Mouse (Mus musculus): ENCODE results near the gene Adprhl1. TPM values are rescaled to one million over a fixed set of nuclear protein-coding genes. Genes with fewer than 3 reads are reported as not detected.
A peak's percentile ranks its signal among the peaks of the same experiment; 100 is the strongest.

The Adprhl1 gene
- 0.10 and 0.31 TPM in 2 replicates for polyA plus RNA-seq (2016; fragmentation: Nextera tagmentation; extraction: Ambion mirVana)

DNA sequence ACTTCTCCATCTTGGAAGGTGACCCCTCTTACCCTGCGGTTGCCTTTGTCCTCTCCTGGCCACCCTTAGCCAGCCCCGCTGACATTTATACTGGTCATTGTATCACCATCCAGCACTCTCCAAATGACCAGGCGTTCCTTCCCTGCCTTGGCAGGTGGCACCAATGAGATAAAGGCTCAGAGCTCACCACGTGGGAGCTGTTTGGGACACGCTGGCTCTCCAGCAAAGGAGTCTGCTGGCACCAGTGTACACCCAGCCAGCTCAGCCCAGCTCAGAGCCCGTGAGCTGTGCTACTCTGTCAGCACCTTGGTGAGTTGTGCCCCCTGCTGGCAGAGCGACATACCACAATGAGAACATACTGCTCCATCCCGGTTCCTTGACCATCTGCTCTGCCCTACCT is at the start of gene Adprhl1:
Gene Adprhl1 (minus strand): TSS at position 144 of the 400 bp plus-strand sequence.
- H3K4me3 ChIP-seq (replicated peaks), result no peak within 1 kb of the TSS
- no peak for ATAC-seq (ENCODE audit: insufficient number of reproducible peaks, insufficient read depth, low FRiP score, low TSS enrichment, low read depth)
- no peak within 1 kb of the TSS for H3K4me2 ChIP-seq
- H3K9ac ChIP-seq (replicated peaks), result no peak within 1 kb of the TSS
- WGBS, result 37% methylated on average over 8 of the region's 8 CpGs
- no peak within 1 kb of the TSS for H3K27ac ChIP-seq
- peaks cover 9% of the 10 kb centered on the region; the same call in 1 of the 2 replicates for H3K27me3 ChIP-seq
- H3K4me1 ChIP-seq (replicated peaks), result peaks cover 5% of the 10 kb centered on the region
- no peaks in the 10 kb centered on the region for H3K9me3 ChIP-seq
- peaks cover 30% of the 10 kb centered on the region for H3K36me3 ChIP-seq

DNA sequence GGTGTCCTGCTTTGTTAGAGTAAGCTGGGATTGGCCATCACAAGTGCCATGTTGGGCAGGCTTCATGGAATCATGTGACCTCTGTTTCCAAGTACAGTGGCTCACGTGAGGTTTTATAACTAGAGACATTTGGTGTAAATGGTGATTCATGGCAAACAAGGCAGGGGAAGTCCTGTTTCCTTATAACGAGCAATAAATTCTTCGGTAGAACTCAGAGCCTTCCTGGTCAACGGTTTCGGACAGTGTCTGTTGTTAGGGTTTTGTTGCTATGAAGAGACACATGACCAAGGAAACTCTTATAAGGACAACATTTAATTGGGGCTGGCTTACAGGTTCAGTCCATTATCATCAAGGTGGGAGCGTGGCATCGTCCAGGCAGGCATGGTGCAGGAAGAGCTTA is 47.1 kb upstream of the Adprhl1 start:
- no peak overlapping the region for H3K9ac ChIP-seq (replicated peaks)
- no peaks in the 10 kb centered on the region for H3K27me3 ChIP-seq
- H3K36me3 ChIP-seq, result peaks cover 91% of the 10 kb centered on the region
- ATAC-seq (ENCODE audit: insufficient number of reproducible peaks, insufficient read depth, low FRiP score, low TSS enrichment, low read depth), result no peak
- 84% methylated on average over 7 of the region's 7 CpGs for WGBS
- no peak overlapping the region for H3K27ac ChIP-seq
- H3K9me3 ChIP-seq, result 0 out of 2 replicates have a peak, but pooled peaks cover 6% of the 10 kb centered on the region
- no peak overlapping the region for H3K4me3 ChIP-seq (replicated peaks)
- no peaks in the 10 kb centered on the region for H3K4me1 ChIP-seq (replicated peaks)
- H3K4me2 ChIP-seq, result no peak overlapping the region

DNA sequence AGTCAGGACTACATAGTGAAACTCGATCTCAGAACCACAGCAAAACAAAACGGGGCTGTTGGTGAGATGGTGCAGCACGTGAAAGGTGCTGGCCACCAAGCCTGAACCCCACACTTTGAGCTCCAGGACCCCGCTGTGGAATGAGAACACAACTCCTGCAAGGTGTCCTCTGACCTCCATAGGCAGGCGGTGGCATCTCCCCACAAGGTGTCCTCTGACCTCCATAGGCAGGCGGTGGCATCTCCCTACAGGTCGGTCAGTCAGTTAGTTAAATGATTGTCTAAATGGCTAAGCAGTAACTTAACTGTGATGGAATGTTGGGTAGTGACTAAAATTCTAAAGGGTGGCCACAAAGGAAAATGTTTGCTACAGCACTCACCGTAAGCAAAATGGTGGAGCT is 45.6 kb upstream of the Adprhl1 start:
- 93% methylated on average over 8 of the region's 8 CpGs for WGBS
- ATAC-seq (ENCODE audit: insufficient number of reproducible peaks, insufficient read depth, low FRiP score, low TSS enrichment, low read depth), result no peak

DNA sequence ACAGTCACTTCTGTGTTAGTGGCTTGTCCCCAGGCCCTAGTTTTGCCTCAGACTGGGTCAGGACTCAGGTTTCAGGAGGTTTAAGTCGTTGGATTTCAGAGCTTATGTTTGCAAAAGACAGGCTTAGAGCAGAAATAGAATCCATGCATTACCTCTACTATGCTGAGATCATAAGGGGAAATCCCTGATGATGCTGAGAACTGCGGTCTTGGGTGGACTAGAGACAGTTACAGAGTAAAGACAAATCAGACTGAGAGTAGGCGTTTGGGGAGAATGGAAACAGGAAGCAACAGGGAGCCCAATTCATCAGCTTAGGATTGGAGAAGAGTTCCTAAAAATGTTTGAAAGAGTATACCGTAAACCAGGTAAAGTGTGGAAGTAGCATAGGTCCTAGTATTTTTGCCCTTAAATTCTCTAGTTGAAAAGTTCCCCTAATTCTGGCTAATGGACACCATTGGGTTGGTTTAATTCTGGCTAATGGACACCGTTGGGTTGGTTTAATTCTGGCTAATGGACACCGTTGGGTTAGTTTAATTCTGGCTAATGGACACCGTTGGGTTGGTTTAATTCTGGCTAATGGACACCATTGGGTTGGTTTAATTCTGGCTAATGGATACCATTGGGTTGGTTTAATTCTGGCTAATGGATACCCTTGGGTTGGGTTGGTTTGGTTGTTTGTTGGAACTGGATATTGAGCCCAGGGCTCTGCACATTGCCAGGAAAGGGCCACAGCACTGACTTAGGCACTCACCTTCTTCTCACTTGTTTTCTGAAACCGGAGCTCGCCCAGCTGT is 39.9 kb upstream of the Adprhl1 start:
- H3K27ac ChIP-seq, result no peak overlapping the region
- peaks cover 5% of the 10 kb centered on the region for H3K4me1 ChIP-seq (replicated peaks)
- WGBS, result 92% methylated on average over 9 of the region's 9 CpGs
- H3K27me3 ChIP-seq, result no peaks in the 10 kb centered on the region
- ATAC-seq (ENCODE audit: insufficient number of reproducible peaks, insufficient read depth, low FRiP score, low TSS enrichment, low read depth), result no peak
- no peak overlapping the region for H3K4me2 ChIP-seq
- H3K9me3 ChIP-seq, result no peaks in the 10 kb centered on the region
- H3K36me3 ChIP-seq, result peaks cover 70% of the 10 kb centered on the region
- no peak overlapping the region for H3K9ac ChIP-seq (replicated peaks)
- H3K4me3 ChIP-seq (replicated peaks), result no peak overlapping the region

More for the DNA sequence above, 45.6 kb upstream of the Adprhl1 start:
- Histone ChIP-seq H3K4me3 (replicated peaks) (no peak overlapping the region), H3K36me3 (peaks cover 91% of the 10 kb centered on the region), H3K9me3 (0 out of 2 replicates have a peak, but pooled peaks cover 6% of the 10 kb centered on the region), H3K4me2 (no peak overlapping the region), H3K9ac (replicated peaks) (no peak overlapping the region), H3K27me3 (no peaks in the 10 kb centered on the region), H3K4me1 (replicated peaks) (no peaks in the 10 kb centered on the region), H3K27ac (no peak overlapping the region)

DNA sequence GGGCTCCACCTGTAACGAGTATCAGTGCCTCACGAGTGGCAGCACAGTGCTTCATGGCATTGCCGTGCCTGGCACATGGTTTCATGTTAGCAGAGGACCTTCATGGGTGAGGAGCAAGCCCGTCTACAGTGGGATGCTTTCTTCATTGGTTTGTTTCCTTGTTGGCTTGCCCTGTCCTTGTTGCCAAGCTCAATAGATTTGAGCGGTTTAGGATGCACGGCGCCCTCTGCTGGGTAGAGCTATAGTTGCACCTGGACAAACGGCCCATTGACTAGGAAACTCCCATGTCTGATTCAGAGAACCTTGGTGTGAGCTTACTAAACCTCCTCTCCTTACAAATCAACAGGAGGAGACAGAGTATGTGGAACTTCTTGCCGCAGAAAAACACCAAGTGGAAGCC is 38.4 kb upstream of the Adprhl1 start:
- 31% methylated on average over 9 of the region's 9 CpGs for WGBS
- Histone ChIP-seq H3K27me3 (no peaks in the 10 kb centered on the region), H3K9me3 (no peaks in the 10 kb centered on the region), H3K9ac (replicated peaks) (no peak overlapping the region), H3K27ac (no peak overlapping the region), H3K4me2 (no peak overlapping the region), H3K4me1 (replicated peaks) (peaks cover 8% of the 10 kb centered on the region), H3K36me3 (peaks cover 58% of the 10 kb centered on the region), H3K4me3 (replicated peaks) (no peak overlapping the region)
- ATAC-seq (ENCODE audit: insufficient number of reproducible peaks, insufficient read depth, low FRiP score, low TSS enrichment, low read depth), result no peak

DNA sequence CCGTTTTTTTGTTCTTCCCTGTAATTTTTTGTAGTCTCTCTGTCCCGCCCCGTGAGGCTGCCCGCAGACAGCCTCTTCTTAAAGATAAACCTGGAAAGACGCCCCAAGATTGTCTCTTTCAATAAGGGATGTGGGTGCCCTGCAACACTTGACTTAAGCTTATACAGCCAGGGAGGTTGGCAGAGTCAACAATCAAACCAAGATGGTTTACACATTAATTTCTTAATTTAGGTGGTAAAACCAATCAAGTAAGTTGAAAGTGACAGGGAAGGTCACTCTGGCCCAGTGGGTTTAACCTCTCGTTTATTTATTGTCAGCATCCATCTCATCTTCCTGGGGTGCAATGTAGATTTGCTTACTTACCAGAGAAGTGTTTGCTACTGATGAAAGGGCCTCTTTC is 34.7 kb upstream of the Adprhl1 start:
- no peak overlapping the region for H3K27ac ChIP-seq
- 2% methylated on average over 6 of the region's 6 CpGs for WGBS

DNA sequence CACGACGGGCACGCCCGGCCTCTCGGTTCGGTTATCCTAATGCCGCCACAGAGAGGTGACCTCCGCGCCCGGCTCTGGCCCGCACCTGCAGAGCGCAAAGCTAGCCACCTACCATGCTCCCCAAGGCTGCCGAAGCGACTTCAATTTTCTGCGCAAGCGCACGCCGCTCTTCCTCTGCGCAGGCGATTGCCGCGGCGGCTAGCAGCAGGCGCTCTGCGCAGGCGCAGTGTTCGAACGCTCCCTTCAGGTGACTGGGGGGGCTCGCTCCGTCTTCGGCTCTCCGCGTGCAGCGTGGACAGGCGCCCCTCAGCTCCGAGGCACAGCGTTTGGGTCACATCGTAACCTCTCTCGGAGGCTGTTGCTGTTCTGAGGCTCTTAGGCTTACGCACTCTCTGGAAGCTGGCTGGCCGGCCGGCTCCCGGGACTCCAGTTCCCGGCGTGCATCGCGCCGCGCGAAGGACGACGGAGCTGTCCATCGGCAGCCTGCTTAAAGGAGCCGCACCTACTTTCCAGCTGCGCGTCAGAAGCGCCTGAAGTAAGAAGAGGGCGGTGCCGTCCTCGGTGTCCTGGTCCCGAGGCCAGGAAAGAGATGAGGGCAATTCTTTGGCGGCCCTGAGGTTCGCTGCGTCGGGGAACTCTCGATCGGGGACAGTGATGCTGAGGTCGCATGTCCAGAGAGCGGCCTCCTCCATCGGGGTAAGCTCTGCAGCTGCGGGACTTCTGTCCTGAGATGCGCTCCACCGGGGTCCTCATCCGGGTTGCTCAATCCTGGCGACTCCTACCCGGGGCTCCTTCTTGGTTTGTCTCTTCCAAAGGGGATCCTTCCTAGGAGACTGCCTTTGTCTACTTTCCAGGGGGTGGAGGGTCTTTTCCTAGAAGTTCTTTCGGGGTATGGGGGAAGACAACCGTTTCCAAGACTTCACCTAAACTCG is 34.0 kb upstream of the Adprhl1 start, which contains the start of the genes Dcun1d2 and Tmco3:
Gene Dcun1d2 (minus strand): TSS at position 440 of the 932 bp plus-strand sequence.
Gene Tmco3 (plus strand): TSS at position 499 of the 932 bp plus-strand sequence.
- peak within 1 kb of the TSS; percentile 88 for H3K4me2 ChIP-seq
- peak within 1 kb of the TSS; percentile 90 for H3K27ac ChIP-seq
- no peaks in the 10 kb centered on the region for H3K27me3 ChIP-seq
- no peaks in the 10 kb centered on the region for H3K9me3 ChIP-seq
- peak within 1 kb of the TSS; percentile 77 for H3K9ac ChIP-seq (replicated peaks)
- peaks cover 17% of the 10 kb centered on the region for H3K36me3 ChIP-seq
- ATAC-seq (ENCODE audit: insufficient number of reproducible peaks, insufficient read depth, low FRiP score, low TSS enrichment, low read depth), result peak; percentile 91
- peaks cover 17% of the 10 kb centered on the region for H3K4me1 ChIP-seq (replicated peaks)
- under 1% methylated on average over 79 of the region's 79 CpGs for WGBS
- peak within 1 kb of the TSS; percentile 78 for H3K4me3 ChIP-seq (replicated peaks)

More for the DNA sequence above, 34.7 kb upstream of the Adprhl1 start:
- Histone ChIP-seq H3K36me3 (peaks cover 22% of the 10 kb centered on the region), H3K4me3 (replicated peaks) (peak overlapping the region; percentile 78), H3K27me3 (no peaks in the 10 kb centered on the region), H3K4me1 (replicated peaks) (peaks cover 17% of the 10 kb centered on the region), H3K9ac (replicated peaks) (peak overlapping the region; percentile 77), H3K9me3 (no peaks in the 10 kb centered on the region), H3K4me2 (peak overlapping the region; percentile 88)
- ATAC-seq (ENCODE audit: insufficient number of reproducible peaks, insufficient read depth, low FRiP score, low TSS enrichment, low read depth), result no peak

DNA sequence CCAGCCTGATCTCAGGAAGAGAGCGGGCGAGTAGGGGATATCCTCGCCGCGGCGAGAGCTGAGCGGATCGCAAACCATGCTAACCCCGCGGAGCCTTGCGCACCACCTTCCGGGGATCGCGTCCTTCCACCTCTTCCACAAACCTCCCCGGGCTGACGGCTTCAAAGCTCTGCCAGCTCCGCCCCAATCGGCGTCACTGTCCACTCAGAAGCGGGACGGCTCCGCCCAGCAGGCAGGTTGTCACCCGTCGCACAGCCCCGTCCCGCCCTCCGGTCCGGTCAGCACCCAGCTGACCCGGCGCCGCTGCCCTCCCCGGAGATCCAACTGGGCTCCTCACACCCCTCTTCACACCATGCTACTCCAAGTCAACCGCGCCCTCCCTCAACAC is 33.3 kb upstream of the Adprhl1 start:
- peaks cover 17% of the 10 kb centered on the region for H3K4me1 ChIP-seq (replicated peaks)
- H3K9ac ChIP-seq (replicated peaks), result peak overlapping the region; percentile 77
- peak; percentile 64 for ATAC-seq (ENCODE audit: insufficient number of reproducible peaks, insufficient read depth, low FRiP score, low TSS enrichment, low read depth)
- H3K27me3 ChIP-seq, result no peaks in the 10 kb centered on the region
- peak overlapping the region; percentile 90 for H3K27ac ChIP-seq
- H3K9me3 ChIP-seq, result no peaks in the 10 kb centered on the region
- H3K4me3 ChIP-seq (replicated peaks), result peak overlapping the region; percentile 78
- peaks cover 11% of the 10 kb centered on the region for H3K36me3 ChIP-seq
- peak overlapping the region; percentile 88 for H3K4me2 ChIP-seq
- WGBS, result under 1% methylated on average over 34 of the region's 34 CpGs

DNA sequence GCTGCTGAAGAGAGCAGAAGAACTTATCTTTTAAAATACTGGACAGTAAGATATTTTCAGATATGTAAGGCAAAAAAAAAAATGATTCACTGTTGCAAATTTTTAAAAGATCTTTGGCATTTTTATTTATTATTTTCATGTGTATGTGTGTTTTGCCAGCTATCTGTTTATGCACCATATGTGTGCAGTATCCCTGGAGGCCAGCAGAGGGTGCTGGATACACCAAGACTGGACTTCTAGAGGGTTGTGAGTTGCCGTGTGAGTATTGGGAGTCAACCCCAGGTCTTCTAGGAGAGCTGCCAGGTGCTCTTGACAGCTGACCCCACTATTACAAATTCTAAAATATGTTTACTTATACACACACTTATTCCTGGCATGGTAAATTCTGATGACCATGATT is 29.2 kb upstream of the Adprhl1 start:
- no peak for ATAC-seq (ENCODE audit: insufficient number of reproducible peaks, insufficient read depth, low FRiP score, low TSS enrichment, low read depth)
- WGBS, result 73% methylated on average over 1 of the region's 1 CpGs
- no peak overlapping the region for H3K9ac ChIP-seq (replicated peaks)

DNA sequence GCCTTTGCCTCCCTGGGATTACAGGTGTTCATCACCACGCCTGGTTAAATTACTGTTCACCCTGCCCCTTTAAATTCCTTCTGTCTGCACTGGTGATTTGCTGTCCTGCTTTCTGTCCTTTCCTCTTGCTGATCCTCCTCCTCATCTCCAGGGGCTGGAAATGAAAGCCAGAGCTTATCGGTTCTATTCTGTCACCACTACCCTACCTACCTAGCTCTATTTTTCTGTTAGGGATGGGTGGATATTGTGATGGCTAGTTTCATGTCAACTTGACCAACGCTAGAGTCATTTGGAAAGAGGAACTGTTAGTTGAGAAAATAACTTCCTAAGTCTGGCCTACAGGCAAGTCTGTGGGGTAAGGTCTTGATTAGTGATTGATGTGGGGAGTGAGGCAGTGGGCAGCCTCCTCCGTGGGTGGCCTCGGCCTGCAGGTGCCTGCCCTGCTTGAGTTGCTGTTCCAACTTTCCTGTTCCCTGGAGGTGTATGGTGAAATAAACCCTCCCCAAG is 23.0 kb upstream of the Adprhl1 start:
- no peaks in the 10 kb centered on the region for H3K27me3 ChIP-seq
- no peaks in the 10 kb centered on the region for H3K4me1 ChIP-seq (replicated peaks)
- ATAC-seq (ENCODE audit: insufficient number of reproducible peaks, insufficient read depth, low FRiP score, low TSS enrichment, low read depth), result no peak
- H3K9me3 ChIP-seq, result no peaks in the 10 kb centered on the region
- no peak overlapping the region for H3K9ac ChIP-seq (replicated peaks)
- H3K4me2 ChIP-seq, result no peak overlapping the region
- 63% methylated on average over 5 of the region's 5 CpGs for WGBS
- peaks cover 13% of the 10 kb centered on the region for H3K36me3 ChIP-seq
- no peak overlapping the region for H3K27ac ChIP-seq
- no peak overlapping the region for H3K4me3 ChIP-seq (replicated peaks)

More for the DNA sequence above, 29.2 kb upstream of the Adprhl1 start:
- H3K4me3 ChIP-seq (replicated peaks), result no peak overlapping the region
- H3K4me1 ChIP-seq (replicated peaks), result peaks cover 9% of the 10 kb centered on the region
- no peaks in the 10 kb centered on the region for H3K9me3 ChIP-seq
- H3K27me3 ChIP-seq, result no peaks in the 10 kb centered on the region
- peaks cover under 1% of the 10 kb centered on the region; the same call in 1 of the 2 replicates for H3K36me3 ChIP-seq
- H3K27ac ChIP-seq, result no peak overlapping the region
- H3K4me2 ChIP-seq, result no peak overlapping the region

DNA sequence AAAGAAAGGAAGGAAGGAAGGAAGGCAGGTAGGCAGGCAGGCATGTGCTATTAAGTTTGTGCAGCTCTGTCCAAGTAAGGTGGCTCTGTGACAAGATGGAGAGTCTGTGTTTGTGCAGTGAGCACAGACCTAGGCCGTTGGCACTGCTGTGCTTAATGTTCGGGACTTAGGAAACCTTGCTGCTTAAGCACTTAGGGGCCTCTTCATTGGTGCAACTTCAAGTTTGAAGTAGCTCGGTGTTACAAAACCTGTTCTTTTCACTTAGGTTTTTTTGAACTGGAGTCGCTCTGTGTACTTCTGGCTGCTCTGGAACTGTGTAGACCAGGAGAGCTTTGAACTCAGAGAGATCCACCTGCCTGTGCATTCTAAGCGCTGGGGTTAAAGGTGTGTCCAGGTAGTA is 18.9 kb upstream of the Adprhl1 start:
- H3K4me2 ChIP-seq, result no peak overlapping the region
- H3K36me3 ChIP-seq, result peaks cover 43% of the 10 kb centered on the region
- no peak overlapping the region for H3K9ac ChIP-seq (replicated peaks)
- H3K27me3 ChIP-seq, result no peaks in the 10 kb centered on the region
- WGBS, result 90% methylated on average over 5 of the region's 5 CpGs
- no peak overlapping the region for H3K27ac ChIP-seq
- H3K4me3 ChIP-seq (replicated peaks), result no peak overlapping the region
- ATAC-seq (ENCODE audit: insufficient number of reproducible peaks, insufficient read depth, low FRiP score, low TSS enrichment, low read depth), result no peak
- H3K9me3 ChIP-seq, result no peaks in the 10 kb centered on the region
- no peaks in the 10 kb centered on the region for H3K4me1 ChIP-seq (replicated peaks)
